Mouse (Mus musculus): Measurements from ENCODE around the gene Trim66. TPM values are rescaled to one million over a fixed set of nuclear protein-coding genes. Genes with fewer than 3 reads are reported as not detected.

Trim66 gene
- polyA plus RNA-seq, 1 experiment from 2014 or later: 1.4 TPM

Small RNA genes lying within 50 kb of the gene (microRNA-seq; reads per million reads assigned to microRNA genes)
- not detected for gene Gm47284

Other genes starting within 250 kb of the Trim66 start
- gene Stk33, start 69.1 kb downstream of the Trim66 start, polyA plus RNA-seq (2015; fragmentation: Nextera tagmentation; extraction: Ambion mirVana): 7.4 and 8.8 TPM in 2 replicates
- gene Rpl27a, start 11.0 kb upstream of the Trim66 start, polyA plus RNA-seq (2015; fragmentation: Nextera tagmentation; extraction: Ambion mirVana): 76.0 and 80.8 TPM in 2 replicates
- 21.3 and 27.5 TPM in 2 replicates for gene St5, start 195.5 kb upstream of the Trim66 start, polyA plus RNA-seq (2015; fragmentation: Nextera tagmentation; extraction: Ambion mirVana)
- 16.7 and 17.7 TPM in 2 replicates for gene Akip1, start 195.6 kb upstream of the Trim66 start, polyA plus RNA-seq (2015; fragmentation: Nextera tagmentation; extraction: Ambion mirVana)
- 0.28 and 0.31 TPM in 2 replicates for gene BC051019, start 215.7 kb upstream of the Trim66 start, polyA plus RNA-seq (2015; fragmentation: Nextera tagmentation; extraction: Ambion mirVana)
- gene Ascl3, start 223.6 kb upstream of the Trim66 start, polyA plus RNA-seq (2015; fragmentation: Nextera tagmentation; extraction: Ambion mirVana): 0.47 and 0.54 TPM in 2 replicates
- 138 and 147 TPM in 2 replicates for gene Tmem9b, start 244.7 kb upstream of the Trim66 start, polyA plus RNA-seq (2015; fragmentation: Nextera tagmentation; extraction: Ambion mirVana)